Mouse (Mus musculus) hindbrain, embryonic 16.5 days (tissue): ENCODE measurements around the gene Bglap. TPM values are rescaled to one million over a fixed set of nuclear protein-coding genes. Genes with fewer than 3 reads are reported as not detected.

ENCODE experiments used
- ATAC-seq: fragments of 200-750 bp; cut with Nextera tagmentation; 2 replicates; pipeline ENCODE4 v1.8.0; 2017; ENCODE audit warnings: moderate TSS enrichment, moderate library complexity
- H3K27ac ChIP-seq: fragments of 300-500 bp; sonication (generic); 2 replicates; pipeline ENCODE4 v1.5.1; 2014; ENCODE audit warnings: low read depth, mild to moderate bottlenecking, control low read depth, low read length, moderate library complexity
- H3K27me3 ChIP-seq: fragments of 300-500 bp; sonication (generic); replicated peaks from 2 replicates; pipeline ENCODE4 v1.6.1; 2014; ENCODE audit warnings: low read length; ENCODE audit not compliant: control insufficient read depth, insufficient read depth
- H3K36me3 ChIP-seq: fragments of 300-500 bp; sonication (generic); 2 replicates; pipeline ENCODE4 v1.6.1; 2014; ENCODE audit warnings: mild to moderate bottlenecking, low read length, moderate library complexity, mixed read lengths; ENCODE audit not compliant: control insufficient read depth, insufficient read depth
- H3K4me1 ChIP-seq: fragments of 300-500 bp; sonication (generic); 2 replicates; pipeline ENCODE4 v1.6.1; 2014; ENCODE audit warnings: low read depth, low read length; ENCODE audit not compliant: control insufficient read depth, insufficient read depth
- H3K4me2 ChIP-seq: fragments of 300-500 bp; sonication (generic); 2 replicates; pipeline ENCODE4 v1.6.1; 2014; ENCODE audit warnings: mild to moderate bottlenecking, low read length, control low read depth, moderate library complexity
- H3K4me3 ChIP-seq: fragments of 300-500 bp; sonication (generic); 2 replicates; pipeline ENCODE4 v1.5.1; 2014; ENCODE audit warnings: mild to moderate bottlenecking, low read length, control low read depth, moderate library complexity
- H3K9ac ChIP-seq: fragments of 300-500 bp; sonication (generic); 2 replicates; pipeline ENCODE4 v1.6.1; 2014; ENCODE audit warnings: low read depth, mild to moderate bottlenecking, control low read depth, low read length, moderate library complexity
- H3K9me3 ChIP-seq: fragments of 300-500 bp; sonication (generic); 2 replicates; pipeline ENCODE4 v1.6.1; 2014; ENCODE audit warnings: mild to moderate bottlenecking, low read length, moderate library complexity; ENCODE audit not compliant: control insufficient read depth
- WGBS: fragments of 180-500 bp; shearing (Covaris S2); extraction: QIAGEN DNeasy Blood & Tissue Kit; methylation state at CpG from one replicate; pipeline ENCODE4 v1.1.7; 2014; 5-methylcytosine and 5-hydroxymethylcytosine counted together
- polyA plus RNA-seq: library from polyadenylated mRNA; unstranded; fragments of >200 nt; fragmentation: Nextera tagmentation; extraction: Ambion mirVana; gene quantifications from 2 replicates; pipeline ENCODE4 v1.2.1, GENCODE M21; 2015

The Bglap gene
- polyA plus RNA-seq, 1 experiment from 2014 or later, result not detected

GRCm38 (mm10) chr3:88361612-88362313 is 22.5 kb downstream of the Bglap start:
- no peak for ATAC-seq
- no peak overlapping the region for H3K27ac ChIP-seq

GRCm38 (mm10) chr3:88361096-88361495 is 23.2 kb downstream of the Bglap start:
- no peak overlapping the region for H3K27ac ChIP-seq
- no peaks in the 10 kb centered on the region for H3K9me3 ChIP-seq
- H3K27me3 ChIP-seq, result peaks cover 3% of the 10 kb centered on the region; the same call in 1 of the 2 replicates
- H3K4me1 ChIP-seq, result no peaks in the 10 kb centered on the region
- ATAC-seq, result no peak
- H3K36me3 ChIP-seq, result peaks cover 45% of the 10 kb centered on the region
- H3K4me2 ChIP-seq, result no peak overlapping the region
- no peak overlapping the region for H3K9ac ChIP-seq
- 84% methylated on average over 6 of the region's 6 CpGs for WGBS
- H3K4me3 ChIP-seq, result no peak overlapping the region

More at GRCm38 (mm10) chr3:88361612-88362313, 22.5 kb downstream of the Bglap start:
- H3K4me3 ChIP-seq, result no peak overlapping the region
- H3K4me2 ChIP-seq, result no peak overlapping the region
- H3K9me3 ChIP-seq, result no peaks in the 10 kb centered on the region
- 87% methylated on average over 2 of the region's 2 CpGs for WGBS
- H3K4me1 ChIP-seq, result no peaks in the 10 kb centered on the region
- no peak overlapping the region for H3K9ac ChIP-seq
- H3K36me3 ChIP-seq, result peaks cover 41% of the 10 kb centered on the region
- peaks cover 4% of the 10 kb centered on the region; the same call in 1 of the 2 replicates for H3K27me3 ChIP-seq

- Histone ChIP-seq H3K4me2 (no peak overlapping the region), H3K27ac (no peak overlapping the region), H3K4me1 (no peaks in the 10 kb centered on the region), H3K4me3 (no peak overlapping the region), H3K9me3 (no peaks in the 10 kb centered on the region), H3K9ac (no peak overlapping the region), H3K36me3 (peaks cover 54% of the 10 kb centered on the region), H3K27me3 (no peaks in the 10 kb centered on the region)
- no peak for ATAC-seq
- WGBS, result 75% methylated on average over 3 of the region's 3 CpGs
Measured at GRCm38 (mm10) chr3:88359989-88360388, 24.3 kb downstream of the Bglap start.

- 58% methylated on average over 5 of the region's 5 CpGs for WGBS
- H3K4me2 ChIP-seq, result no peak overlapping the region
- ATAC-seq, result no peak
Measured at GRCm38 (mm10) chr3:88359584-88359983, 24.7 kb downstream of the Bglap start.

GRCm38 (mm10) chr3:88354396-88355165 is 29.7 kb downstream of the Bglap start:
- Histone ChIP-seq H3K4me2 (no peak overlapping the region), H3K4me1 (no peaks in the 10 kb centered on the region), H3K9me3 (no peaks in the 10 kb centered on the region), H3K9ac (no peak overlapping the region), H3K27me3 (no peaks in the 10 kb centered on the region), H3K36me3 (peaks cover 72% of the 10 kb centered on the region), H3K4me3 (no peak overlapping the region), H3K27ac (no peak overlapping the region)
- ATAC-seq, result no peak
- WGBS, result 96% methylated on average over 8 of the region's 8 CpGs

More at GRCm38 (mm10) chr3:88359584-88359983, 24.7 kb downstream of the Bglap start:
- H3K9ac ChIP-seq, result no peak overlapping the region
- no peaks in the 10 kb centered on the region for H3K27me3 ChIP-seq
- peaks cover 54% of the 10 kb centered on the region for H3K36me3 ChIP-seq
- no peak overlapping the region for H3K27ac ChIP-seq
- H3K9me3 ChIP-seq, result no peaks in the 10 kb centered on the region
- no peaks in the 10 kb centered on the region for H3K4me1 ChIP-seq
- H3K4me3 ChIP-seq, result no peak overlapping the region

- WGBS, result 90% methylated on average over 9 of the region's 9 CpGs
- H3K36me3 ChIP-seq, result peaks cover 70% of the 10 kb centered on the region
- no peaks in the 10 kb centered on the region for H3K9me3 ChIP-seq
- H3K4me1 ChIP-seq, result no peaks in the 10 kb centered on the region
- H3K9ac ChIP-seq, result no peak overlapping the region
- no peak overlapping the region for H3K4me2 ChIP-seq
- H3K27me3 ChIP-seq, result no peaks in the 10 kb centered on the region
- ATAC-seq, result no peak
- H3K4me3 ChIP-seq, result no peak overlapping the region
- H3K27ac ChIP-seq, result no peak overlapping the region
Measured at GRCm38 (mm10) chr3:88352907-88353306, 31.4 kb downstream of the Bglap start.

- 95% methylated on average over 13 of the region's 13 CpGs for WGBS
- ATAC-seq, result no peak
- no peak overlapping the region for H3K4me3 ChIP-seq
- H3K4me2 ChIP-seq, result no peak overlapping the region
- no peaks in the 10 kb centered on the region for H3K9me3 ChIP-seq
- H3K27ac ChIP-seq, result no peak overlapping the region
- no peaks in the 10 kb centered on the region for H3K27me3 ChIP-seq
- no peaks in the 10 kb centered on the region for H3K4me1 ChIP-seq
- H3K9ac ChIP-seq, result no peak overlapping the region
- H3K36me3 ChIP-seq, result peaks cover 72% of the 10 kb centered on the region
Measured at GRCm38 (mm10) chr3:88350732-88351131, 33.5 kb downstream of the Bglap start.

- WGBS, result 73% methylated on average over 3 of the region's 3 CpGs
- H3K9me3 ChIP-seq, result no peaks in the 10 kb centered on the region
- peaks cover 13% of the 10 kb centered on the region for H3K4me1 ChIP-seq
- no peak overlapping the region for H3K27ac ChIP-seq
- H3K4me2 ChIP-seq, result no peak overlapping the region
- no peak for ATAC-seq
- H3K9ac ChIP-seq, result no peak overlapping the region
- H3K27me3 ChIP-seq, result no peaks in the 10 kb centered on the region
- H3K4me3 ChIP-seq, result no peak overlapping the region
- peaks cover 17% of the 10 kb centered on the region for H3K36me3 ChIP-seq
Measured at GRCm38 (mm10) chr3:88339006-88339405, 45.3 kb downstream of the Bglap start.

GRCm38 (mm10) chr3:88338316-88338715 is 45.9 kb downstream of the Bglap start:
- Histone ChIP-seq H3K27me3 (no peaks in the 10 kb centered on the region), H3K27ac (no peak overlapping the region), H3K9me3 (no peaks in the 10 kb centered on the region), H3K4me2 (no peak overlapping the region), H3K4me1 (peaks cover 13% of the 10 kb centered on the region), H3K4me3 (no peak overlapping the region), H3K9ac (no peak overlapping the region), H3K36me3 (peaks cover 15% of the 10 kb centered on the region)
- ATAC-seq, result no peak
- 95% methylated on average over 7 of the region's 7 CpGs for WGBS
